Mouse (Mus musculus) erythroblast, embryonic 14.5 days (primary cell): ENCODE results near the gene Ankrd6.

Experiments
- GATA1 ChIP-seq: IDR thresholded peaks from 2 replicates; pipeline ENCODE4 v1.6.1; 2012; ENCODE audit warnings: low read length, inconsistent platforms, mixed read lengths
- TAL1 ChIP-seq: IDR thresholded peaks from 3 replicates; pipeline ENCODE4 v1.6.1; 2012; ENCODE audit warnings: low read length, inconsistent platforms, mixed read lengths

GRCm38 (mm10) chr4:32922871-32923270, 27.8 kb downstream of the Ankrd6 start:
- TF ChIP-seq TAL1 (no peak), GATA1 (no peak)
